Mouse (Mus musculus): Measurements from ENCODE around the gene Dnaja3.

Gene Dnaja3

GRCm38 (mm10) chr16:4643670-4644419 lies 4.1 kb downstream of the Dnaja3 start:
- no peak for DNase-seq

GRCm38 (mm10) chr16:4645867-4646266 lies 6.1 kb downstream of the Dnaja3 start:
- DNase-seq: no peak

- DNase-seq: no peak
Measured at GRCm38 (mm10) chr16:4646831-4647230, 7.0 kb downstream of the Dnaja3 start.

GRCm38 (mm10) chr16:4647651-4648141 lies 7.9 kb downstream of the Dnaja3 start:
- DNase-seq: no peak

- DNase-seq: no peak
Measured at GRCm38 (mm10) chr16:4648416-4649023, 8.7 kb downstream of the Dnaja3 start.

GRCm38 (mm10) chr16:4649211-4649610 lies 9.4 kb downstream of the Dnaja3 start:
- DNase-seq: no peak

GRCm38 (mm10) chr16:4649692-4650091 lies 9.9 kb downstream of the Dnaja3 start:
- DNase-seq: no peak

- no peak for DNase-seq
Measured at GRCm38 (mm10) chr16:4650161-4650560, 10.4 kb downstream of the Dnaja3 start.

GRCm38 (mm10) chr16:4651081-4651480 lies 11.3 kb downstream of the Dnaja3 start:
- no peak for DNase-seq

- no peak for DNase-seq
Measured at GRCm38 (mm10) chr16:4651624-4652023, 11.8 kb downstream of the Dnaja3 start.

- no peak for DNase-seq
Measured at GRCm38 (mm10) chr16:4652707-4653416, 13.1 kb downstream of the Dnaja3 start.

GRCm38 (mm10) chr16:4654706-4655105 lies 14.9 kb downstream of the Dnaja3 start:
- no peak for DNase-seq

- no peak for DNase-seq
Measured at GRCm38 (mm10) chr16:4655251-4655734, 15.5 kb downstream of the Dnaja3 start.

- DNase-seq: no peak
Measured at GRCm38 (mm10) chr16:4655764-4656570, 16.2 kb downstream of the Dnaja3 start.

- no peak for DNase-seq
Measured at GRCm38 (mm10) chr16:4656571-4657081, 16.8 kb downstream of the Dnaja3 start.

GRCm38 (mm10) chr16:4658781-4659245 lies 19.0 kb downstream of the Dnaja3 start:
- no peak for DNase-seq

- no peak for DNase-seq
Measured at GRCm38 (mm10) chr16:4659326-4659725, 19.5 kb downstream of the Dnaja3 start.

- no peak for DNase-seq
Measured at GRCm38 (mm10) chr16:4661605-4662004, 21.8 kb downstream of the Dnaja3 start.

GRCm38 (mm10) chr16:4663806-4664205 lies 24.0 kb downstream of the Dnaja3 start:
- no peak for DNase-seq

- DNase-seq: no peak
Measured at GRCm38 (mm10) chr16:4665726-4666125, 25.9 kb downstream of the Dnaja3 start.

- DNase-seq: peak; percentile 51 to 83
Measured at GRCm38 (mm10) chr16:4667190-4667808, 27.5 kb downstream of the Dnaja3 start.

- DNase-seq: no peak
Measured at GRCm38 (mm10) chr16:4670317-4670716, 30.5 kb downstream of the Dnaja3 start.
